Mouse (Mus musculus) hindbrain, postnatal 0 days (tissue): ENCODE data around the gene Pgam1. TPM values are rescaled to one million over a fixed set of nuclear protein-coding genes. Genes with fewer than 3 reads are reported as not detected.
"Not testable (repeated sequence)": the region's sequence is repeated elsewhere in the genome, so short reads cannot be mapped to it uniquely, and the experiment has no call there.

ENCODE experiments used
- ATAC-seq: fragments of 200-750 bp; cut with Nextera tagmentation; 2 replicates; pipeline ENCODE4 v1.8.0; 2017; ENCODE audit warnings: mild to moderate bottlenecking, moderate TSS enrichment, moderate library complexity
- DNase-seq: peaks from one replicate; pipeline ENCODE4 v3.0.0-alpha.2; 2015; ENCODE audit warnings: low spot score
- H3K27ac ChIP-seq: fragments of 300-500 bp; sonication (generic); 2 replicates; pipeline ENCODE4 v1.5.1; 2014; ENCODE audit warnings: mild to moderate bottlenecking
- H3K27me3 ChIP-seq: fragments of 300-500 bp; sonication (generic); 2 replicates; pipeline ENCODE4 v1.6.1; 2014; ENCODE audit warnings: low read length, mixed read lengths; ENCODE audit not compliant: insufficient read depth
- H3K36me3 ChIP-seq: fragments of 300-500 bp; sonication (generic); 2 replicates; pipeline ENCODE4 v1.6.1; 2014; ENCODE audit warnings: low read length, mixed read lengths; ENCODE audit not compliant: insufficient read depth
- H3K4me1 ChIP-seq: fragments of 300-500 bp; sonication (generic); 2 replicates; pipeline ENCODE4 v1.6.1; 2014; ENCODE audit warnings: antibody characterized with exemption, low read length, mixed read lengths; ENCODE audit not compliant: insufficient read depth
- H3K4me2 ChIP-seq: fragments of 300-500 bp; sonication (generic); 2 replicates; pipeline ENCODE4 v1.6.1; 2014; ENCODE audit warnings: low read depth, mild to moderate bottlenecking, low read length, moderate library complexity, mixed read lengths
- H3K4me3 ChIP-seq: fragments of 300-500 bp; sonication (generic); 2 replicates; pipeline ENCODE4 v1.5.1; 2014; ENCODE audit warnings: low read length
- H3K9ac ChIP-seq: fragments of 300-500 bp; sonication (generic); replicated peaks from 2 replicates; pipeline ENCODE4 v1.6.1; 2014; ENCODE audit warnings: mild to moderate bottlenecking, low read length, moderate library complexity, mixed read lengths
- H3K9me3 ChIP-seq: fragments of 300-500 bp; sonication (generic); 2 replicates; pipeline ENCODE4 v1.6.1; 2016; ENCODE audit warnings: low read length, mixed read lengths
- CTCF ChIP-seq: IDR thresholded peaks from 2 replicates; pipeline ENCODE4 v1.5.1; 2016; ENCODE audit warnings: antibody characterized with exemption, control low read depth, low read depth
- WGBS: fragments of 180-500 bp; shearing (Covaris S2); extraction: QIAGEN DNeasy Blood & Tissue Kit; methylation state at CpG from one replicate; pipeline ENCODE4 v1.1.7; 2014; 5-methylcytosine and 5-hydroxymethylcytosine counted together
- polyA plus RNA-seq: library from polyadenylated mRNA; unstranded; fragments of >200 nt; fragmentation: Nextera tagmentation; extraction: Ambion mirVana; gene quantifications from 2 replicates; pipeline ENCODE4 v1.2.1, GENCODE M21; 2015
- total RNA-seq: library from RNA; depleted of rRNA; stranded (reverse); fragments of >200 nt; gene quantifications from 2 replicates; pipeline ENCODE4 v1.2.3, GENCODE M21; 2014

Pgam1 gene
- total and polyA plus RNA-seq, 2 experiments from 2014 or later = 539 to 629 TPM

DNA sequence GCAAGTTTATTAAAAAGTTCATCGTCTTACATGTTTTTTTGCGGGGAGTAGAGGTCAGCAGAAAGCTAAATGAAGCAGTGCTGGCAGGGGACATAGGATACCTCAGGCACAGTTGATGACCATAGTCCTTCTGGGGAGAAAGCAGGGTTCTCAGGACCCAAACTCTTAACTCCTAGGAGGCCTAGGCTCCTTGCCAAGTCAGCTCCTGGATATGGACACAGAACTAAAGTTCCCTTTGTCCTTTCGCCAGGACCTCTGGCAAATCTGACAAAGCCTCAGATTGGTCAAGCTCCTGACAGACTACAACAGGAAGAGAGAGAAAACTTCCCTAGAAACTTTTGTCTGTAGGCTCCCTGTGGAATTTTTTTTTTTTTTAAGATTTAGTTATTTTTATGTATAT lies 3.0 kb upstream of the Pgam1 start:
- Histone ChIP-seq H3K4me3 (no peak overlapping the region), H3K36me3 (no peaks in the 10 kb centered on the region), H3K9me3 (no peaks in the 10 kb centered on the region), H3K27ac (no peak overlapping the region), H3K4me2 (no peak overlapping the region), H3K9ac (no peak overlapping the region), H3K4me1 (peaks cover 11% of the 10 kb centered on the region), H3K27me3 (no peaks in the 10 kb centered on the region)
- TF ChIP-seq CTCF = no peak
- no peak for ATAC-seq
- WGBS = 81% methylated on average over 3 of the region's 3 CpGs
- no peak for DNase-seq

DNA sequence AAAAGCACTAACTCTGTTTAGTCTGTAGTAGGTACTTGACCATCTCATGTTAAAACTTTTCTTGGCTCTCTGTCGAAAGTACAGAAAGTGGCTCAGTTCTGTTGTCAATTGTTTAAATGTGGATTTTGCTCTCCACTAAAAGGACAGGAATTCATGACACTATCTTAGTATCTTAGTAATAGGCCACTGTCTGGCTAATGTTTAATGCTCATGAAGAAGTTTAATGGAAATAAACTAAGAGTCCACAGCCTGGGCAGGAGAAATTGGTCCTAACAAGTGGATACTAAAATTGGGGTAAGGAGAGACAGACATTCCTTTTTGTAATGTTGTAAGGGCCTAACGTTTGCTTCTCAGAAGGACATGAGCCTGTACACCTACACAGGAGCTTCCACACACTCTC lies 1.3 kb upstream of the Pgam1 start:
- 75% methylated on average over 2 of the region's 2 CpGs for WGBS

DNA sequence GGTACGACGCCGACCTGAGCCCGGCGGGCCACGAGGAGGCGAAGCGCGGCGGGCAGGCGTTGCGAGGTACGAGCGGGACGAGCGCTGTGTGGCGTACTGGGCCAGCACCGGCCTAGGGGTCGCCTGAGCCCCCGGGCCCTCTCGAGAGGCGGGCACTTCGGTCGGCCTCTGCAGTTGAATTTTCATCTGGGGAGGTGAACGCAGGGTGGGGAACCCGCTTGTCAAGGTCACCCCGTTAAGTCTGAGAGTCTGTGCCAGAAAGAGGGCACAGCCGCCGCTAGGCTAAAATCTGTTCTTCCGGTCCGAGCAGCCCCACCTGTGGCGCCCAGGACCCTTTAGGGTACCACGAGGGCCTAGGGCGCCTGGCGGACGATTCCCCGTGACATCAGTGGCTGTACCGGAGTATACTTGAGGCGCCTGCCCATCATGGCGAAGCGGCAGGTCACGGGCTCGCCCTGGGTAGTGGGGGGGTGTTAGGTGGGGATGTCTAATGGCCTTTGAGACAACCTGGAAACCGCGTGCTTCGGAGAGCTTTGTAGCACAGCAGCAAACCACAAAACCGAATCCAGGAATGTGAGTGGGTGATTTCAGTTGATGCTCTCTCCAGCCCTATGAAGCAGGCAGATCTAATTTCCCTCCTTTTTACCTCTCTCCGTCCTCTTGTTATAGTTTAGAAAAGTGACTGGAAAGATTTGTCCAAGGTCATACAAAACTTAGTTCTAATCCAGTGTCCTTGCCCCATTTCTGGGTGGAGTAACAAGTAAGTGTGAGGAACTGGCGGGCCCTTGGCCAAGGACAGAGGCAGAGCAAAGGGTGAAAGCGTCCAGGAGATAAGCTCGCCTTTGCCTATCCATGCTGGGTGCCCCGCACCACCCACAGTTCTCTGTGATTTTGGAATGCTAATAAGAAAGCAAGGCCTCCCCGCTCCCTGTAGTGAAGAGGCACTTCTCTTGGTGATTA lies 678 bp downstream of the Pgam1 start:
- ATAC-seq = peak; percentile 46
- Histone ChIP-seq H3K27me3 (no peaks in the 10 kb centered on the region), H3K4me2 (peak overlapping the region; percentile 83), H3K9me3 (no peaks in the 10 kb centered on the region), H3K4me3 (peak overlapping the region; percentile 78), H3K4me1 (peaks cover 16% of the 10 kb centered on the region), H3K9ac (peak overlapping the region; percentile 79), H3K36me3 (peaks cover 17% of the 10 kb centered on the region), H3K27ac (peak overlapping the region; percentile 82)
- WGBS = under 1% methylated on average over 53 of the region's 53 CpGs
- DNase-seq = peak; percentile 38
- no peak for TF ChIP-seq CTCF

More for the DNA sequence above, 1.3 kb upstream of the Pgam1 start:
- no peak for TF ChIP-seq CTCF
- no peaks in the 10 kb centered on the region for H3K9me3 ChIP-seq
- no peak overlapping the region for H3K4me2 ChIP-seq
- no peak overlapping the region for H3K4me3 ChIP-seq
- DNase-seq (no peak), ATAC-seq (no peak)
- peaks cover 16% of the 10 kb centered on the region for H3K4me1 ChIP-seq
- no peaks in the 10 kb centered on the region for H3K36me3 ChIP-seq
- no peaks in the 10 kb centered on the region for H3K27me3 ChIP-seq
- no peak overlapping the region for H3K27ac ChIP-seq
- H3K9ac ChIP-seq = no peak overlapping the region

DNA sequence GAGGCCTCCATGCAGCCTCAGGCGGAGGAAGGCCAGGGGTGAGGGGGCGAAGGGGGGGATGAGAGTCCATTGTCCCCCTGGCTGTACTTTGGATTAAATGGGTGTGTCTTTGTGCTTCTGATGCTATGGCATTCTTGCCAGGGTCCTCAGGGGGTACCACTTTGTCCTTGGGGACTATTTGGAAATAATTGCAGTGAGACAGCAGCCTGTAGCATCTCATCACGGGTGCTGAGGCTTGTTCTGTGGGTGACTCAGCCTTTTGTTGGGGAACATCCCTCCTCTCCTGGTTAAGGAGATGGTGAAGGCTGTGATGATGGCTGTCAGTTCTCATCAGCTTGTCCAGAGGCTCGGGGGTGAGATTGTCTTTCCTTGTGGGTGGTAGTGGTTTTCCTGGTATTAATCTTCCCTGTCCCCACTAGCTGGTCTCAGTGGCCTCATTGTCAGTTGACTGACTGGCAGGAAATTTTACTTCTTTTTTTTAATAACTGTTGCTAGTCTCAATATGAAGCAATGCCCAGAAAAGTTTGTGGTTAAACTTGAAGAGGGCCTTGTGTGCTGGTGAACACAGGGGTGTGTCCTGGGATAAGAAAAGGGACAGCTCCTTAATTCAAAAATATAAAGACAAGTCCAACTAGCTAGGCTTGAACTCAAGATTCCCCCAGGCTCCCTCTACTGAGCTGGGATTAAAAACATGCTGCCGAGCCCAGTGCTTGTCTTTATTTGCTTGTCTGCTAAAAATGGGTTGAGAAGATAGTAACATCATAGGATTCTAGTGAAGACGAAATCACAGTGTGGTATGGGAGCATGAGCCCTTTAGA lies 2.3 kb downstream of the Pgam1 start:
- Histone ChIP-seq H3K4me3 (peak overlapping the region; percentile 78), H3K4me1 (peaks cover 16% of the 10 kb centered on the region), H3K4me2 (peak overlapping the region; percentile 83), H3K36me3 (peaks cover 23% of the 10 kb centered on the region), H3K27me3 (no peaks in the 10 kb centered on the region), H3K9ac (peak overlapping the region; percentile 79), H3K9me3 (no peaks in the 10 kb centered on the region), H3K27ac (no peak overlapping the region)
- 37% methylated on average over 6 of the region's 6 CpGs for WGBS
- ATAC-seq = no peak
- TF ChIP-seq CTCF = no peak
- no peak for DNase-seq

DNA sequence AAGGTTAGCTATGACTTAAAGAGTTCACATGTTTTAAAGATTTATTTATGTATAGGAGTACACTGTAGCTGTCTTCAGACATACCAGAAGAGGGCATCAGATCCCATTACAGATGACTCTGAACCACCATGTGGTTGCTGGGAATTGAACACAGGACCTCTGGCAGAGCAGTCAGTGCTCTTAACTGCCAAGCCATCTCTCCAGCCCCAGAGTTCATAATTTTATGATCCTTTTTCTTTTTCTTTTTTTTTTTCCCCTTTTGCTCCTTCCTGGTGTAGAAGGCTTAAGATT lies 2.8 kb downstream of the Pgam1 start:
- not testable (repeated sequence) for H3K4me3 ChIP-seq, H3K9me3 ChIP-seq, H3K27ac ChIP-seq, H3K27me3 ChIP-seq, DNase-seq, H3K4me2 ChIP-seq, ATAC-seq, H3K9ac ChIP-seq
- H3K4me1 ChIP-seq = peaks cover 16% of the 10 kb centered on the region
- H3K36me3 ChIP-seq = peaks cover 28% of the 10 kb centered on the region
- 0 out of 2 replicates have a peak, but pooled peaks have one; percentile 7 for TF ChIP-seq CTCF

DNA sequence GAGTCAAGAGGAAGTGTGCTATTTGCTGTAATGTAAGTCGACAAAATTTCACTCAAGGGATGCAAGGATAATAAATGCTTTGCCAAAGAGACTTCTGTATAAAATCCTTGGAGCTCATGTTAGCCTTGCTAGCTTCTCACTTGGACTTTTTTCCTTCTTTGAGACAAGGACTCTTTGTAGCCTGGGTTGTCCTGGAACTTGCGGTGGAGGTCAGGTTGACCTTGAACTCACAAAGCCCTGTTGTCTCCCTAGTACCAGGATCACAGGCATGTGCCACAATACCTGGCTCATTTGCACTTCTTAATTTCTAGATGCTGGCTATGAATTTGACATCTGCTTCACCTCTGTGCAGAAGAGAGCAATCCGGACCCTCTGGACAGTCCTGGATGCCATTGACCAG lies 3.6 kb downstream of the Pgam1 start:
- no peak for DNase-seq
- TF ChIP-seq CTCF = no peak
- no peak overlapping the region for H3K4me2 ChIP-seq
- no peak overlapping the region for H3K9ac ChIP-seq
- no peaks in the 10 kb centered on the region for H3K9me3 ChIP-seq
- no peak for ATAC-seq
- no peak overlapping the region for H3K27ac ChIP-seq
- WGBS = 87% methylated on average over 3 of the region's 3 CpGs
- peaks cover 31% of the 10 kb centered on the region for H3K36me3 ChIP-seq
- H3K4me3 ChIP-seq = no peak overlapping the region
- H3K27me3 ChIP-seq = no peaks in the 10 kb centered on the region
- peaks cover 16% of the 10 kb centered on the region for H3K4me1 ChIP-seq
